Mouse (Mus musculus): Measurements from ENCODE around the gene Rgs17. TPM values are rescaled to one million over a fixed set of nuclear protein-coding genes. Genes with fewer than 3 reads are reported as not detected.
A peak's percentile ranks its signal among the peaks of the same experiment; 100 is the strongest.

The Rgs17 gene
- polyA plus RNA-seq, 1 experiment from 2014 or later: 3.0 TPM

- H3K9me3 ChIP-seq (ENCODE audit: control insufficient read depth, low read length): no peaks in the 10 kb centered on the region
- no peak overlapping the region for H3K4me2 ChIP-seq
- H3K36me3 ChIP-seq (ENCODE audit: control insufficient read depth, insufficient read depth, low read length): peaks cover 15% of the 10 kb centered on the region
- WGBS: 91% methylated on average over 1 of the region's 1 CpGs
- DNase-seq (ENCODE audit: low spot score, missing footprints) (no peak), ATAC-seq (ENCODE audit: low FRiP score) (no peak)
- H3K9ac ChIP-seq (ENCODE audit: low read length): no peak overlapping the region
- H3K27ac ChIP-seq (ENCODE audit: low read depth, low read length): no peak overlapping the region
- H3K27me3 ChIP-seq (ENCODE audit: control insufficient read depth, insufficient read depth, low read length): no peaks in the 10 kb centered on the region
- H3K4me3 ChIP-seq (ENCODE audit: low read depth, low read length): no peak overlapping the region
- H3K4me1 ChIP-seq (ENCODE audit: control insufficient read depth, insufficient read depth, low read length): peaks cover 18% of the 10 kb centered on the region
Observed at GRCm38 (mm10) chr10:5800490-5800889, 121.7 kb downstream of the Rgs17 start.

DNA sequence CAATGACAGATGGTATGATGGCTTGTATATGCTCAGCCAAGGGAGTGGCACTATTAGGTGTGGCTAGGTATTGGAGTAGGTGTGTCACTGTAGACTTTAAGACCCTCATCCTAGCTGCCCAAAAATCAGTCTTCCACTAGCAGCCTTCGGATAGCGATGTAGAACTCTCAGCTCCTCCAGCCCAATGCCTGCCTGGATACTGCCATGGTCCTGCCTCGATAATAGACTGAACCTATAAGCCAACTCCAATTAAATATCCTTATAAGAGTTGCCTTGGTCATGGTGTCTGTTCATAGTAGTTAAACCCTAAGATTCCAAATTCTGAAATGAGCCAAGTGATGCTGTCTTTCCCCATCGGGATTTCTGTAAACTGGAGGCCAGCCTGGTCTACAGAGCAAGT is 124.1 kb downstream of the Rgs17 start:
- H3K27me3 ChIP-seq (ENCODE audit: control insufficient read depth, insufficient read depth, low read length): no peaks in the 10 kb centered on the region
- DNase-seq (ENCODE audit: low spot score, missing footprints) (no peak), ATAC-seq (ENCODE audit: low FRiP score) (peak; percentile 31; the same call in 1 of the 2 replicates)
- no peak overlapping the region for H3K4me2 ChIP-seq
- H3K36me3 ChIP-seq (ENCODE audit: control insufficient read depth, insufficient read depth, low read length): peaks cover 15% of the 10 kb centered on the region
- H3K4me3 ChIP-seq (ENCODE audit: low read depth, low read length): no peak overlapping the region
- peaks cover 10% of the 10 kb centered on the region; the same call in 1 of the 2 replicates for H3K4me1 ChIP-seq (ENCODE audit: control insufficient read depth, insufficient read depth, low read length)
- WGBS: 81% methylated on average over 4 of the region's 4 CpGs
- no peaks in the 10 kb centered on the region for H3K9me3 ChIP-seq (ENCODE audit: control insufficient read depth, low read length)
- no peak overlapping the region for H3K9ac ChIP-seq (ENCODE audit: low read length)
- no peak overlapping the region for H3K27ac ChIP-seq (ENCODE audit: low read depth, low read length)

- ATAC-seq (ENCODE audit: low FRiP score): no peak
Observed at GRCm38 (mm10) chr10:5790657-5791056, 131.5 kb downstream of the Rgs17 start.

DNA sequence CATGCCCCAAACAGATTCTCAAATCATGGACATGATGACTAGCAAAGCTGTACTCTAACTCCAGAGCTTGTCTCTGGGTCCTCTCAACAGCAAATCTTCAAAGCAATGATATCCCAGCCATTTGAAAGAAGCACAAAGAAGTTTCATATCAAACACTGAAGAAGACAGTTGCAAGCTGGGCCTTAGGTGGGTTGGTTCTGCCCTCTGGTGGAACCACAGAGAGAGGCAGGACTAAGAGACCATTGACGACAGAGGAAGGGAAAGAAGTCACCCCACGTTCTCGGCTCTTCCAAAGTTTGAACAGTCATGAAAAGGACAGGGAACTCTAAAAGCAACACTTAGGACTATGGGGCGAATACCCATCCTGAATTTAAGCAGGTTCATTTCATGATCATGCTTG is 135.3 kb downstream of the Rgs17 start:
- 26% methylated on average over 4 of the region's 4 CpGs for WGBS
- peak; percentile 50; the same call in 1 of the 2 replicates for ATAC-seq (ENCODE audit: low FRiP score)
- H3K9ac ChIP-seq (ENCODE audit: low read length): no peak overlapping the region

More at GRCm38 (mm10) chr10:5790657-5791056, 131.5 kb downstream of the Rgs17 start:
- H3K4me3 ChIP-seq (ENCODE audit: low read depth, low read length): no peak overlapping the region
- no peaks in the 10 kb centered on the region for H3K27me3 ChIP-seq (ENCODE audit: control insufficient read depth, insufficient read depth, low read length)
- H3K36me3 ChIP-seq (ENCODE audit: control insufficient read depth, insufficient read depth, low read length): no peaks in the 10 kb centered on the region
- H3K4me2 ChIP-seq: no peak overlapping the region
- H3K27ac ChIP-seq (ENCODE audit: low read depth, low read length): no peak overlapping the region
- DNase-seq (ENCODE audit: low spot score, missing footprints): peak; percentile 89
- H3K9me3 ChIP-seq (ENCODE audit: control insufficient read depth, low read length): no peaks in the 10 kb centered on the region
- H3K4me1 ChIP-seq (ENCODE audit: control insufficient read depth, insufficient read depth, low read length): no peaks in the 10 kb centered on the region
- no peak overlapping the region for H3K9ac ChIP-seq (ENCODE audit: low read length)
- WGBS: 24% methylated on average over 12 of the region's 12 CpGs

More for the DNA sequence above, 135.3 kb downstream of the Rgs17 start:
- H3K27ac ChIP-seq (ENCODE audit: low read depth, low read length): no peak overlapping the region
- H3K9me3 ChIP-seq (ENCODE audit: control insufficient read depth, low read length): no peaks in the 10 kb centered on the region
- H3K27me3 ChIP-seq (ENCODE audit: control insufficient read depth, insufficient read depth, low read length): no peaks in the 10 kb centered on the region
- no peak overlapping the region for H3K4me3 ChIP-seq (ENCODE audit: low read depth, low read length)
- H3K4me1 ChIP-seq (ENCODE audit: control insufficient read depth, insufficient read depth, low read length): no peaks in the 10 kb centered on the region
- no peak overlapping the region for H3K4me2 ChIP-seq
- H3K36me3 ChIP-seq (ENCODE audit: control insufficient read depth, insufficient read depth, low read length): no peaks in the 10 kb centered on the region
- no peak for DNase-seq (ENCODE audit: low spot score, missing footprints)

Other genes starting within 250 kb of the Rgs17 start
- 94.5 and 96.7 TPM in 2 replicates for gene Fbxo5, start 116.8 kb downstream of the Rgs17 start, polyA plus RNA-seq (2014; fragmentation: Nextera tagmentation; extraction: Ambion mirVana)
- 16.2 and 17.0 TPM in 2 replicates for gene Mtrf1l, start 98.5 kb downstream of the Rgs17 start, polyA plus RNA-seq (2014; fragmentation: Nextera tagmentation; extraction: Ambion mirVana)